Mouse (Mus musculus): ENCODE data around the gene Irs3. TPM values are rescaled to one million over a fixed set of nuclear protein-coding genes. Genes with fewer than 3 reads are reported as not detected.
A peak's percentile ranks its signal among the peaks of the same experiment; 100 is the strongest.

Gene Irs3
- polyA plus RNA-seq, 1 experiment from 2014 or later, result 0.15 TPM

DNA sequence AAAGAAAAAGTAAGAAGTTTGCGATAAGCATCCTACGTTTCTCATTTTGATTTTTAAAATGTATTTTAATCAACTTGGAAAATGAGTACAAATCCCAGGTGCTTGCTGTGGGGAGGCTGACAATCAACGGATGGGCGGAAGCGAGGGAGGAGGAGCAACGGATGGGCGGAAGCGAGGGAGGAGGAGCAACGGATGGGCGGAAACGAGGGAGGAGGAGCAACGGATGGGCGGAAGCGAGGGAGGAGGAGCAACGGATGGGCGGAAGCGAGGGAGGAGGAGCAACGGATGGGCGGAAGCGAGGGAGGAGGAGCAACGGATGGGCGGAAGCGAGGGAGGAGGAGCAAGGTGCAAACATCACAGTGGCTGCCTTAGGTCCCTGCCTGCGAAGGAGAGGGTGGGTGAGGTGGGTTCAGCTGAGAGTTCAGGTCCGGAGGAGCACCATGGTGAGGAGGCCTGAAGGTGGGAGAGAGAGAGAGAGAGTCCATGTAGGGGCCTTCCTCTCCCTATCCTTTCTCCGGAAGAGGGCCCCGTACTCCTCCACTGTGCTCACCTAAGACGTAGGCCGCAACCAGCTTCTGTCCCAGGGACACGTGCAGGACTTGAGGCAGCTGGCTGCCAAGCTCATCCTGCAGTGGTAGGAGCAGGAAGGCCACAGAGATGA is 48.8 kb downstream of the Irs3 start:
- Histone ChIP-seq H3K4me2 (ENCODE audit: low read depth, low read length) (peak overlapping the region; percentile 44), H3K9ac (ENCODE audit: low read depth, low read length) (peak overlapping the region; percentile 37; the same call in 1 of the 2 replicates), H3K36me3 (ENCODE audit: control insufficient read depth, insufficient read depth) (no peaks in the 10 kb centered on the region), H3K4me3 (ENCODE audit: low read depth, low read length) (peak overlapping the region; percentile 18; the same call in 1 of the 2 replicates), H3K27me3 (ENCODE audit: control insufficient read depth, insufficient read depth, low read depth, low read length) (no peaks in the 10 kb centered on the region), H3K4me1 (ENCODE audit: control insufficient read depth, low read depth, low read length) (peaks cover 24% of the 10 kb centered on the region), H3K27ac (ENCODE audit: low read length) (peak overlapping the region; percentile 23; the same call in 1 of the 2 replicates), H3K9me3 (replicated peaks; ENCODE audit: control insufficient read depth, low read length) (no peaks in the 10 kb centered on the region)
- 22% methylated on average over 30 of the region's 30 CpGs for WGBS (ENCODE audit: insufficient replicate concordance)
- no peak for ATAC-seq (ENCODE audit: low read depth)

DNA sequence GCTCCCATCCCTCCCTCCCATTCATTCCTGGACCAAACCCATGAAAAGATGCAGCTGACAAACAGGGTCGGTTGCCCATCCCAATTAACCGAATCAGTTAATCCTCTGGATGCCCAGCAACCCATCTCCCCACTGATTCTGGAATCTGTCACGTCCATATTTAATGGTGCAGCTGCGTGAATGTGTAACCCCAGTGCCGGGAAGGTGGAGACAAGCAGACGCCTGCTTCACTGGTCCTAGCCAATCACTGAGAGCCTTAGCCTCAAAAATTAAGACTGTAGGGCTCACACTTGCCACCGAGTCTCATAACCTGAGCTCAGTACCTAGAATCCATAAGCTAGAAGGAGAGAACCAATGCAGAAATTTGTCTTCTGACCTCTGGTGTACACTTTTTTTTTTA is 49.6 kb downstream of the Irs3 start:
- Histone ChIP-seq H3K4me1 (ENCODE audit: control insufficient read depth, low read depth, low read length) (peaks cover 24% of the 10 kb centered on the region), H3K27me3 (ENCODE audit: control insufficient read depth, insufficient read depth, low read depth, low read length) (no peaks in the 10 kb centered on the region), H3K9me3 (replicated peaks; ENCODE audit: control insufficient read depth, low read length) (no peaks in the 10 kb centered on the region), H3K27ac (ENCODE audit: low read length) (no peak overlapping the region), H3K4me2 (ENCODE audit: low read depth, low read length) (no peak overlapping the region), H3K4me3 (ENCODE audit: low read depth, low read length) (no peak overlapping the region), H3K9ac (ENCODE audit: low read depth, low read length) (no peak overlapping the region), H3K36me3 (ENCODE audit: control insufficient read depth, insufficient read depth) (no peaks in the 10 kb centered on the region)
- 81% methylated on average over 7 of the region's 7 CpGs for WGBS (ENCODE audit: insufficient replicate concordance)
- ATAC-seq (ENCODE audit: low read depth), result no peak

Other genes starting within 250 kb of the Irs3 start
- gene Zan, start 168.7 kb downstream of the Irs3 start, polyA plus RNA-seq (2015; fragmentation: Nextera tagmentation; extraction: Ambion mirVana), result 0.07 and 0.11 TPM in 2 replicates
- gene Pop7, start 143.2 kb downstream of the Irs3 start, polyA plus RNA-seq (2015; fragmentation: Nextera tagmentation; extraction: Ambion mirVana), result 28.1 and 28.3 TPM in 2 replicates
- gene Gigyf1, start 127.2 kb downstream of the Irs3 start, polyA plus RNA-seq (2015; fragmentation: Nextera tagmentation; extraction: Ambion mirVana), result 2.8 and 3.1 TPM in 2 replicates
- 0.81 and 1.2 TPM in 2 replicates for gene Epo, start 112.5 kb downstream of the Irs3 start, polyA plus RNA-seq (2015; fragmentation: Nextera tagmentation; extraction: Ambion mirVana)
- 125 and 127 TPM in 2 replicates for gene Gnb2, start 112.2 kb downstream of the Irs3 start, polyA plus RNA-seq (2015; fragmentation: Nextera tagmentation; extraction: Ambion mirVana)
- 0.05 TPM in 1 of 2 replicates, not detected in the other for gene Actl6b, start 92.2 kb downstream of the Irs3 start, polyA plus RNA-seq (2015; fragmentation: Nextera tagmentation; extraction: Ambion mirVana)
- 60.5 and 62.5 TPM in 2 replicates for gene Tfr2, start 75.9 kb downstream of the Irs3 start, polyA plus RNA-seq (2015; fragmentation: Nextera tagmentation; extraction: Ambion mirVana)
- gene Mospd3, start 44.7 kb downstream of the Irs3 start, polyA plus RNA-seq (2015; fragmentation: Nextera tagmentation; extraction: Ambion mirVana), result 21.3 and 23.1 TPM in 2 replicates
- 15.0 and 21.5 TPM in 2 replicates for gene Pcolce, start 31.9 kb downstream of the Irs3 start, polyA plus RNA-seq (2015; fragmentation: Nextera tagmentation; extraction: Ambion mirVana)
- gene Fbxo24, start 16.7 kb downstream of the Irs3 start, polyA plus RNA-seq (2015; fragmentation: Nextera tagmentation; extraction: Ambion mirVana), result 0.07 and 0.13 TPM in 2 replicates
- gene Lrch4, start 16.6 kb downstream of the Irs3 start, polyA plus RNA-seq (2015; fragmentation: Nextera tagmentation; extraction: Ambion mirVana), result 25.1 and 26.8 TPM in 2 replicates
- gene Gm20605, start 16.5 kb downstream of the Irs3 start, polyA plus RNA-seq (2015; fragmentation: Nextera tagmentation; extraction: Ambion mirVana), result 5.2 and 6.1 TPM in 2 replicates
- 4.5 and 6.7 TPM in 2 replicates for gene Sap25, start 4.4 kb downstream of the Irs3 start, polyA plus RNA-seq (2015; fragmentation: Nextera tagmentation; extraction: Ambion mirVana)
- 29.4 and 30.5 TPM in 2 replicates for gene Agfg2, start 39.0 kb upstream of the Irs3 start, polyA plus RNA-seq (2015; fragmentation: Nextera tagmentation; extraction: Ambion mirVana)
- 0.21 and 0.33 TPM in 2 replicates for gene Nyap1, start 95.9 kb upstream of the Irs3 start, polyA plus RNA-seq (2015; fragmentation: Nextera tagmentation; extraction: Ambion mirVana)
- gene Tsc22d4, start 100.0 kb upstream of the Irs3 start, polyA plus RNA-seq (2015; fragmentation: Nextera tagmentation; extraction: Ambion mirVana), result 59.8 and 64.4 TPM in 2 replicates
- 14.8 and 15.5 TPM in 2 replicates for gene Ppp1r35, start 133.1 kb upstream of the Irs3 start, polyA plus RNA-seq (2015; fragmentation: Nextera tagmentation; extraction: Ambion mirVana)
- 3.8 and 4.6 TPM in 2 replicates for gene Mepce, start 141.9 kb upstream of the Irs3 start, polyA plus RNA-seq (2015; fragmentation: Nextera tagmentation; extraction: Ambion mirVana)
- gene Zcwpw1, start 142.1 kb upstream of the Irs3 start, polyA plus RNA-seq (2015; fragmentation: Nextera tagmentation; extraction: Ambion mirVana), result 3.8 and 4.0 TPM in 2 replicates
- gene Pilra, start 190.6 kb upstream of the Irs3 start, polyA plus RNA-seq (2015; fragmentation: Nextera tagmentation; extraction: Ambion mirVana), result 5.1 and 6.1 TPM in 2 replicates
- 5.8 and 6.6 TPM in 2 replicates for gene Pilrb1, start 212.4 kb upstream of the Irs3 start, polyA plus RNA-seq (2015; fragmentation: Nextera tagmentation; extraction: Ambion mirVana)
- gene Pilrb2, start 226.1 kb upstream of the Irs3 start, polyA plus RNA-seq (2015; fragmentation: Nextera tagmentation; extraction: Ambion mirVana), result 5.6 and 8.3 TPM in 2 replicates

Data from liver, embryonic 16.5 days (tissue).